Mouse (Mus musculus): Measurements from ENCODE around the gene Pla1a. TPM values are rescaled to one million over a fixed set of nuclear protein-coding genes. Genes with fewer than 3 reads are reported as not detected.
"Not testable (repeated sequence)": the region's sequence is repeated elsewhere in the genome, so short reads cannot be mapped to it uniquely, and the experiment has no call there.

Gene Pla1a
- polyA plus RNA-seq, 1 experiment from 2014 or later, result 0.23 TPM

DNA sequence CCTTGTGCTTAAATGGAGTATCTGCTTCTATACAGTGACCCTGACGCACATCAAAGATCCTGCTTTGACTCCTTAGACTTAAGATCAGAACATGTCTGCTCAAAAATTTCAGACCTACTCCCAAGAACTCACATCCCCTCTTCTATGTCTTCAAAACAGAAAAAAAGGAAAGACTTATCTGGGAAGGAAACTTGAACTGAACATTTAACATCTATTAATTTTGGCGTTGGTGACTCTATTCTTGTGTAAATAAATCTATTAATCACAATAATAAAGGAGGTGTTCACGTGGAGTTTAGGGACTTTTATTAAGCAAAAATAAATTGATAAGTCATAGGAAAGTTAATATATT lies 20.2 kb upstream of the Pla1a start:
- no peak for ATAC-seq (ENCODE audit: insufficient read depth, low FRiP score, low TSS enrichment)
- H3K27me3 ChIP-seq (ENCODE audit: control insufficient read depth, insufficient read depth, low read length), result no peaks in the 10 kb centered on the region
- DNase-seq (ENCODE audit: low spot score), result no peak
- H3K36me3 ChIP-seq (ENCODE audit: control insufficient read depth, insufficient read depth, low read length), result peaks cover 4% of the 10 kb centered on the region
- peak overlapping the region; percentile 95 for H3K9ac ChIP-seq (ENCODE audit: low read length)
- 29% methylated on average over 3 of the region's 3 CpGs for WGBS
- no peaks in the 10 kb centered on the region for H3K9me3 ChIP-seq (ENCODE audit: control insufficient read depth, low read length)
- peaks cover 6% of the 10 kb centered on the region; the same call in 1 of the 2 replicates for H3K4me1 ChIP-seq (ENCODE audit: control insufficient read depth, insufficient read depth, low read length)
- H3K4me2 ChIP-seq (ENCODE audit: low read depth), result peak overlapping the region; percentile 78
- peak overlapping the region; percentile 62 for H3K4me3 ChIP-seq (ENCODE audit: low read depth, low read length)
- peak overlapping the region; percentile 69 for H3K27ac ChIP-seq (ENCODE audit: low read depth, low read length)

DNA sequence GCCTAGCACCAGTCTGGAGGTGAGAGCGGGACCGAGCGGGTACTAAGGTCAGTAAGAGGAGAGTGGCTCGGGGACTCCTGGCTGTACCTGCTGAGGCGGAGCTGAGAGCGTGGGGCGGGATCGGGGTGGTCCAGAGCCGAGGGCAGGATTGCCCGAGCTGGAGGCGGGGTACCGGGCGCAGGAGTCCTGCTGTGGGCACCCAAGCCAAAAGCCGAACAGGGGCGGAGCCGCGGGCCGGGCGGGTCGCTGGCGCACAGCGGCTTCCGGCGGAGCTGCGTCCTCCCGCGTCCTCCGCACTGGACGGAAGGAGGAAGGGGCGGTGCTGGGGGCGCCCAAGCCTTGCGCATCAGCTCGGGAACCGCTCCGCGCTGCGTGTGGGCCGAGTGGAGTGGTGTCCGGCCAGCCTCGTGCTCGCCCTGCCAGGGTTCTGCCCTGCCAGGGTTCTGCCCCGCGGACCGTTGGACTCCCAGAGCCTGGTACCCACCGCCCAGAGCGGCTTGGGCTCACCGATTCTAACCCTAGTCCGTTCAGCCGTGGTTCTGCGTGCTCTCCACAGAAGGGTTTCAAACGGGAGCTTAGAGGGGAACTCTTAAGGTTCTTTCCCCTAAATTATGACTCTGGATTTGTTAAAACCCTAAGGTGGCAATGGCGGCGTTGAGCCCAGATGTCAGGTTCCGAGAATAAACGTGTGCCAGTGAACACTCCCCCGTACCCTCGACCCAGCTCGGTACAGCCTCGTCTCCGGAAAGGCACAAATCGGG lies 19.7 kb upstream of the Pla1a start, which contains the start of gene Adprh:
Gene Adprh (minus strand): TSS at position 262 of the 761 bp plus-strand sequence.
- peak within 1 kb of the TSS; percentile 62 for H3K4me3 ChIP-seq (ENCODE audit: low read depth, low read length)
- H3K36me3 ChIP-seq (ENCODE audit: control insufficient read depth, insufficient read depth, low read length), result peaks cover 4% of the 10 kb centered on the region
- DNase-seq (ENCODE audit: low spot score), result peak; percentile 91
- no peaks in the 10 kb centered on the region for H3K27me3 ChIP-seq (ENCODE audit: control insufficient read depth, insufficient read depth, low read length)
- peaks cover 6% of the 10 kb centered on the region; the same call in 1 of the 2 replicates for H3K4me1 ChIP-seq (ENCODE audit: control insufficient read depth, insufficient read depth, low read length)
- H3K27ac ChIP-seq (ENCODE audit: low read depth, low read length), result peak within 1 kb of the TSS; percentile 69
- peak within 1 kb of the TSS; percentile 78 for H3K4me2 ChIP-seq (ENCODE audit: low read depth)
- WGBS, result under 1% methylated on average over 54 of the region's 61 CpGs
- H3K9me3 ChIP-seq (ENCODE audit: control insufficient read depth, low read length), result no peaks in the 10 kb centered on the region
- peak within 1 kb of the TSS; percentile 95 for H3K9ac ChIP-seq (ENCODE audit: low read length)
- ATAC-seq (ENCODE audit: insufficient read depth, low FRiP score, low TSS enrichment), result peak; percentile 96

DNA sequence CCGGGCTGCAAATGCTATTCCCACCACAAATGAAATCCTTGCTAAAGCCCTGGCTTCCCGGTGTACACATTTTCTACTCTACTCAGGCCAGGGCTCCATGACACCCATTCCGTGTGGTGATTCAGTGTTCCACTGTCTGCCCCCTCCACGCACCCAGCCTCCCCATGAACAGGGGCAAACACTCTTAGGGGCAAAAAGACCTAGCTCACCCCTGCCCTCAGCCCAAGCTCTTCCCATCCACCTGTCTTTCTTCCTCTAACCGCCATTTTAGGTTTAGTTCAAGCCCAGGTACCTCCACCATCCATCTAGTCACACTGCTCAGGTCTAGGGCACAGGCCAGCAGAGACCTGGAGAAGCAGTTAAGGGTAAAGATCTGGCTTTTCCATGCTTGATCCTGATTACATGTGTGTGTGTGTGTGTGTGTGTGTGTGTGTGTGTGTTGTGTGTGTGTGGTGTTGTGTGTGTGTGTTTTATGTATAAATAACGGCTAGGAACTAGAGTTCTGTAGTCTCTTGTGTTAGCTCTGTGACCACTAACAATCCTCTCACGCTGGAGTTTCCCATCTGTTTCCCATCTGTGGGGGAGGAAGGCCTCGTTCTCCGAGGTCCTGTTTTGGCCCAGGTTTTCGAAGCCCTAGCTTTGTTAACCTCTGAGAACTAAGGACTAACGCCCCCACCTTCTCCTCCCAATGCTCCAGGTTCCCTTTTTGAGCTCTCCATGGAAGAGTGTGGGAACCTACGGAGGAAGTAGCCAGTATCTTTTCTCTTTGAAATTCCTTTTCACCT lies 18.7 kb upstream of the Pla1a start:
- no peak for ATAC-seq (ENCODE audit: insufficient read depth, low FRiP score, low TSS enrichment)
- Histone ChIP-seq H3K9me3 (ENCODE audit: control insufficient read depth, low read length) (no peaks in the 10 kb centered on the region), H3K4me3 (ENCODE audit: low read depth, low read length) (peak overlapping the region; percentile 62), H3K4me2 (ENCODE audit: low read depth) (peak overlapping the region; percentile 78), H3K4me1 (ENCODE audit: control insufficient read depth, insufficient read depth, low read length) (peaks cover 6% of the 10 kb centered on the region; the same call in 1 of the 2 replicates), H3K27me3 (ENCODE audit: control insufficient read depth, insufficient read depth, low read length) (no peaks in the 10 kb centered on the region), H3K36me3 (ENCODE audit: control insufficient read depth, insufficient read depth, low read length) (peaks cover 12% of the 10 kb centered on the region), H3K9ac (ENCODE audit: low read length) (peak overlapping the region; percentile 95), H3K27ac (ENCODE audit: low read depth, low read length) (no peak overlapping the region)
- DNase-seq (ENCODE audit: low spot score), result peak; percentile 15
- 49% methylated on average over 12 of the region's 12 CpGs for WGBS

DNA sequence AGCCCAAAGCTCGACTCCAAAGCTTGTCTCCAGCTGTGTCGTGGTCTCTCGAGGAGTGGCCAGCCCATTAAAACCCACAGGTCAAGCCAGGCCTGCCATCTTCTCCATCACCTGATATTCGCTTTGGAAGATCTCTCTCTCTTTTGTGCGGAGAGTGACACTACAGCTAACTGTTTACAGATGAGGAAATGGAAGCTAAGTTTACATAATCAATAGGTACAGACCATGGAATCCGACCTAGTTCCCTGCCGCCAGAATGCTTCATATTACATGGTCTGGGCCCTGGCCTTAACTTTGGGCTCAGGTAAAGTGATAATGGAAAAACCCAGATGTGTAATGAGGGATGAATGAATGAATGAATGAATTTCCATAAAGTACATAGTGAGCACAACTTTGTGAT lies 17.8 kb upstream of the Pla1a start:
- Histone ChIP-seq H3K36me3 (ENCODE audit: control insufficient read depth, insufficient read depth, low read length) (peaks cover 17% of the 10 kb centered on the region), H3K4me2 (ENCODE audit: low read depth) (no peak overlapping the region), H3K9me3 (ENCODE audit: control insufficient read depth, low read length) (no peaks in the 10 kb centered on the region), H3K27me3 (ENCODE audit: control insufficient read depth, insufficient read depth, low read length) (no peaks in the 10 kb centered on the region), H3K9ac (ENCODE audit: low read length) (no peak overlapping the region), H3K4me3 (ENCODE audit: low read depth, low read length) (no peak overlapping the region), H3K27ac (ENCODE audit: low read depth, low read length) (no peak overlapping the region), H3K4me1 (ENCODE audit: control insufficient read depth, insufficient read depth, low read length) (peaks cover 6% of the 10 kb centered on the region; the same call in 1 of the 2 replicates)
- 94% methylated on average over 7 of the region's 7 CpGs for WGBS
- DNase-seq (ENCODE audit: low spot score) (no peak), ATAC-seq (ENCODE audit: insufficient read depth, low FRiP score, low TSS enrichment) (no peak)

DNA sequence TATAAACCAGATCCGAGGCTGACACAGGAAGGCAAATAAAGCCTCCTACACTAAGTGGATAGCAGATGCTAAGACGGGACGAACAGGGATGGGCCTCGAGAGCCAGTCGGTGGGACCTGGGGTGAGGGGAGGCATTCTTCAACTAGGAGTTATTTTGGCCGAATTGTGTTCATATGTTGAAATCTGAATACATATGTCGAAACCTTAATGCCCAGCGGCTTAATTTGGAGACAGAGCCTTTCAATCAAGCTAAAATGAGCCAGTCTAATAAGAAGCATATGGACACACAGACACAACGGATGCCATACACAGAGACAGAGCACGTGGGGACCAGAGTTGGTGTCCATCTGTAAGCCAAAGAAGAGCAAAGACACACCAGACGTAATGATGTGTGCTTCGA lies 15.5 kb upstream of the Pla1a start:
- peaks cover 6% of the 10 kb centered on the region; the same call in 1 of the 2 replicates for H3K4me1 ChIP-seq (ENCODE audit: control insufficient read depth, insufficient read depth, low read length)
- no peak overlapping the region for H3K4me2 ChIP-seq (ENCODE audit: low read depth)
- H3K36me3 ChIP-seq (ENCODE audit: control insufficient read depth, insufficient read depth, low read length), result peaks cover 32% of the 10 kb centered on the region
- WGBS, result 94% methylated on average over 12 of the region's 12 CpGs
- H3K27me3 ChIP-seq (ENCODE audit: control insufficient read depth, insufficient read depth, low read length), result no peaks in the 10 kb centered on the region
- H3K27ac ChIP-seq (ENCODE audit: low read depth, low read length), result no peak overlapping the region
- DNase-seq (ENCODE audit: low spot score), result no peak
- ATAC-seq (ENCODE audit: insufficient read depth, low FRiP score, low TSS enrichment), result no peak
- no peak overlapping the region for H3K4me3 ChIP-seq (ENCODE audit: low read depth, low read length)
- H3K9ac ChIP-seq (ENCODE audit: low read length), result no peak overlapping the region
- H3K9me3 ChIP-seq (ENCODE audit: control insufficient read depth, low read length), result no peaks in the 10 kb centered on the region

DNA sequence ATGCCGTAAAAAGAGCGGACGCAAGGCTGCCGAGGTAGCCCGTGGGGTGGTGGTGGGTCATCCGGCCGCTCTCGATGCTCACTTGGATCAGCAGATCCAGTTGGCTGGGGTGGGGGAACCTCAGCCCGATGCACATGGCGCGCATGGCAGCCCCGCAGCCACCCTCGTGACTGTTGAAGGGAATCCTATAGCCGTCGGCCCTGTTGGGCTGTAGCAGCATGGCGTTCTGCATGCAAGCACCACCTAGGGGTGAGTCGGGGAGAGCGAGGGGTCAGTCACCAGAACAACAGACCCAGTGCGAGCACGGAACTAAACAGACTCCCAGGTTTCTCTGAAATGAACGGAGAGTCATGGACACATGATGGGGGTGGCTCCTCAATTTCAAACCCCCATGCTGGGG lies 14.4 kb upstream of the Pla1a start:
- DNase-seq (ENCODE audit: low spot score), result no peak
- no peak for ATAC-seq (ENCODE audit: insufficient read depth, low FRiP score, low TSS enrichment)
- Histone ChIP-seq H3K4me1 (ENCODE audit: control insufficient read depth, insufficient read depth, low read length) (peaks cover 6% of the 10 kb centered on the region; the same call in 1 of the 2 replicates), H3K27ac (ENCODE audit: low read depth, low read length) (no peak overlapping the region), H3K4me3 (ENCODE audit: low read depth, low read length) (no peak overlapping the region), H3K4me2 (ENCODE audit: low read depth) (no peak overlapping the region), H3K9ac (ENCODE audit: low read length) (no peak overlapping the region), H3K27me3 (ENCODE audit: control insufficient read depth, insufficient read depth, low read length) (no peaks in the 10 kb centered on the region), H3K9me3 (ENCODE audit: control insufficient read depth, low read length) (no peaks in the 10 kb centered on the region), H3K36me3 (ENCODE audit: control insufficient read depth, insufficient read depth, low read length) (peaks cover 32% of the 10 kb centered on the region)
- 88% methylated on average over 21 of the region's 21 CpGs for WGBS

DNA sequence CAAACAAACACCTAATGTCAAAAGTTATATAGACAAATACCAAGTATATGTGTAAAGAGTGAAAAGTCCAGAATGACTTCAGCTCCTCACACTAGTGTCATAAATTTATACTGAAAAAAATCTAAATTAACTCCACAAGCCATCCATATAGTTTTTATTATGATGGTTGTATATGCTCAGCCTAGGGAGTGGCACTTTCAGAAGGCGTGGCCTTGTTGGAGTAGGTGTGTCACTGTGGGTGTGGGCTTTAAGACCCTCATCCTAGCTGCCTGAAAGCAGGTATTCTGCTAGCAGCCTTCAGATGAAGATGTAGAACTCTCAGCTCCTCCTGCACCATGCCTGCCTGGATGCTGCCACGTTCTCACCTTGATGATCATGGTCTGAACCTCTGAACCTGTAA lies 13.2 kb upstream of the Pla1a start:
- DNase-seq (ENCODE audit: low spot score); ATAC-seq (ENCODE audit: insufficient read depth, low FRiP score, low TSS enrichment); H3K4me3 ChIP-seq (ENCODE audit: low read depth, low read length); H3K4me2 ChIP-seq (ENCODE audit: low read depth); H3K9ac ChIP-seq (ENCODE audit: low read length); H3K4me1 ChIP-seq (ENCODE audit: control insufficient read depth, insufficient read depth, low read length); H3K9me3 ChIP-seq (ENCODE audit: control insufficient read depth, low read length); H3K27me3 ChIP-seq (ENCODE audit: control insufficient read depth, insufficient read depth, low read length); H3K27ac ChIP-seq (ENCODE audit: low read depth, low read length): not testable (repeated sequence)
- H3K36me3 ChIP-seq (ENCODE audit: control insufficient read depth, insufficient read depth, low read length), result peaks cover 32% of the 10 kb centered on the region
- WGBS, result 98% methylated on average over 2 of the region's 2 CpGs

DNA sequence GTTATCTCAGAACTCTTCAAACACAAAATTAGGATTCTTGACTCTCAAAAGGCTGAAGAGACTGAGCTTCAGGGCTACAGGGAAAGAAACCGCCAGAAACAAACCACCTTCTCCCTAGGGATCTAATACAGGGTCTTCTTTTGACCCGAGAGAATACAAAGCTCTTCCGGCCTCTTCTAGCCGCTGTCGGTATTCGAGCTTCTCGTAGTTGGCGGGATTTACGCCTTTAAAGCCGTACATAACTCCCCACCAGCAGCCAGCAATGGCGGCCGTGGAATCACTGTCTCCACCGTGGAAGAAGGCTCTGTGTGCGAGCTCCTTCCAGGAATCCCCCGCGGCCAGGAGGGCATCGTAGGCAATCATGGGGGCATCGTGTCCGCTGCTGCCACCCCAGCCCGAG lies 12.6 kb upstream of the Pla1a start:
- peaks cover 32% of the 10 kb centered on the region for H3K36me3 ChIP-seq (ENCODE audit: control insufficient read depth, insufficient read depth, low read length)
- H3K27ac ChIP-seq (ENCODE audit: low read depth, low read length), result no peak overlapping the region
- DNase-seq (ENCODE audit: low spot score), result no peak
- no peak overlapping the region for H3K4me2 ChIP-seq (ENCODE audit: low read depth)
- ATAC-seq (ENCODE audit: insufficient read depth, low FRiP score, low TSS enrichment), result no peak
- no peaks in the 10 kb centered on the region for H3K4me1 ChIP-seq (ENCODE audit: control insufficient read depth, insufficient read depth, low read length)
- H3K9me3 ChIP-seq (ENCODE audit: control insufficient read depth, low read length), result no peaks in the 10 kb centered on the region
- no peak overlapping the region for H3K9ac ChIP-seq (ENCODE audit: low read length)
- no peaks in the 10 kb centered on the region for H3K27me3 ChIP-seq (ENCODE audit: control insufficient read depth, insufficient read depth, low read length)
- no peak overlapping the region for H3K4me3 ChIP-seq (ENCODE audit: low read depth, low read length)
- WGBS, result 97% methylated on average over 20 of the region's 20 CpGs

All from neural tube, embryonic 11.5 days (tissue).